Mouse (Mus musculus) CD4-positive, CD25-positive, alpha-beta regulatory T cell, adult 4 months (primary cell): Measurements from ENCODE around the gene Scyl1. TPM values are rescaled to one million over a fixed set of nuclear protein-coding genes. Genes with fewer than 3 reads are reported as not detected.

Experiments
- ATAC-seq: one replicate; pipeline ENCODE4 v1.8.0; 2017
- polyA plus RNA-seq, 2 experiments: library from polyadenylated mRNA; unstranded; fragments of 100-300 nt; shearing (Covaris generic); gene quantifications; one replicate each; pipeline ENCODE4 v1.2.1; 2017

The Scyl1 gene
- polyA plus RNA-seq, 2 experiments from 2014 or later, result 15.1 to 19.4 TPM

DNA sequence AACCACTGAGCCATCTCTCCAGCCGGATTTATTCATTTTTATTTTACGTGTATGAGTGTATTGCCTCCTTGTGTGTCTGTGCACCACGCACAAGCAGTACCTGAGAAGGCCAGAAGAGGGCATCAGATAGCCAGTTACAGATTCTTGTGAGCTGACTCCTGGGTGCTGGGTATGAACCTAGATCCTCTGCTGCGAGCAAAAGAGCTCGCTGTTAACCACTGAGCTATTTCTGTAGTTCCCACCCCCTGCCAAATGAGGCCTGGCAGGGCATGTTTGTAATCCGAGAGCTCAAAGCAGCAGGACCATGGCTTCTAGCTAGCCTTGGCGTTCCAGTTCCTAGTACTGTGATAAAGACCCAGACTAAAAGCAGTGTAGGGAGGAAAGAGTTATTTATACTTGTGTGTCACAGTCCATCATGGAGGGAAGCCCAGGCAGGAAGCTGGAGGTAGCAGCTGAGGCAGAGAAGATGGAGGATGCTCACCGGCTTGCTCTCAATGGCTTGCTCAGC is 16.0 kb upstream of the Scyl1 start:
- ATAC-seq, result peak; percentile 79

DNA sequence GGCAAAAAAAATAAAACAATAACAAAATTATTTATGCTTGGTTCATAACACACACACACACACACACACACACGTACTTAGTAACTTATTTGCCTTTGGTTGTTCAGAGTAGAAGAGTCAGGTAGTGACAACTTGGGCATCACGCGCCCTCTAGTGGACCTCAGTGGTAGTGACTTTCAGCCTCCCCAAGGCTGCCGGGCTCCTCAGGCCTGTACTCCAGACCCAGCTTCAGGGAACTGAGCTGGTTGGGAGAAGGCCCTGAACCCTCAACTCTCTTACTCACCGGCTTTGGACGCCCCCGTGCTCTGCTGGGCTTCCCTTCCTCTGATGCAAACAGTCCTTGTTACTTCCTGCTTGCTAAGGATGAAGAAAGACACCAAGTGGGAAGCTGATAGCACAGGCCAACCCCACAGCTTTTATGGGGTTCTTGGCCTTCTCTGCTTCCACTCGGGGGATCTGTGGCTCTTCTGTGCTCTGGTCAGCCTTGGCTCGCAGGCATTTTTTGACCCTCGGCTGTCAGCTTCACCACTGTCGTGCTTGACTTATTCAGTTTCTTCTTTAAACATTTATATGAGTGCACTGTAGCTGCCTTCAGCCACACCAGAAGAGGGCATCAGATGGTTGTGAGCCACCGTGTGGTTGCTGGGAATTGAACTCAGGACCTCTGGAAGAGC is 15.4 kb upstream of the Scyl1 start:
- ATAC-seq, result peak; percentile 86

DNA sequence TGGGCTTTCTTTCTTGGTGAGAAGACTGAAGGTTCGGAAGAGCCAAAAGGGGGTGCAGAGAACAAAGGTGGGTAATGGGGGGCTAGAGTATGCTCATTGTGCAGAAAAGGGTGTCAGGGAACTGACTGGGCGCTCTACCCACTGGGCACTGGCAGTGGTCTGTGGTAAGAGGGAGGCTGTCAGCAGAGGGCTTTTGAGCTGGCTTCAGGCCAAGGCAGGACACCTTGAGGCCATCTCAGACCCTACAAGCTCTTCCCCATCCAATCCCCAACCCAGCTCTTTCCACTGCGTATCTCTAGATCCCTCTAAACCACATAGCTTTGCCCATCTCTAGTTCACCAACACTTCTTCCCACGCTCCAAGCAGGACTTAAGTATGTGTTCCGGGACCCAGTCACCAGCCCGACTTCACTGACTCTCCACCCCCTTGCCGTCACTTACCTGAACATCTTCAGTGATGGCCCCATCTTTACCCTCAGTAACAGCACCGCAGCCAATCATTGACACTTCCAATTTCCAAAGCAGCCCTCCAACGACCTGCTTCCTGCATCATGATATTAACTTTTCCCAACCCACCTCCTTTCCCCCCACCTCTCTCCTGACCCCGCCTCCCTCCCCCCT is 13.8 kb upstream of the Scyl1 start:
- no peak for ATAC-seq

DNA sequence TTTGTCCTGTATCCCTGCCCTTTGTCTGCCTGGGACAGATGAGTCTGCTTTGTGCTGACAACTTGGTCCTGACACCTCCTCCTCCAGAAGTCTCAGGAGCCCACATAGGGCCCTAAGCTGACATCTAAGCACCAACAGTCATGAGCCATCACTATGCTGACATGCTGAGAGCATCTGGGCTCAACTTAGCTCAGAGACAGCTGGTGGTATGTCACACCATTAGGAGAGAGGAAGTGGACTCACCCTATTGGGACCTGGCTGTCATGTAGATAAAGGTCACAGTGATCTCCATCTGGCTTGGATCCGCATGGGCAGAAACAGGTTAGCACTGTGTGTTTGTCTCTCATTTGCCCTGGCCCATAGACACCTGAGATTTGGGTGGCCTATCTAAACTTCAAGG is 10.9 kb upstream of the Scyl1 start:
- no peak for ATAC-seq

DNA sequence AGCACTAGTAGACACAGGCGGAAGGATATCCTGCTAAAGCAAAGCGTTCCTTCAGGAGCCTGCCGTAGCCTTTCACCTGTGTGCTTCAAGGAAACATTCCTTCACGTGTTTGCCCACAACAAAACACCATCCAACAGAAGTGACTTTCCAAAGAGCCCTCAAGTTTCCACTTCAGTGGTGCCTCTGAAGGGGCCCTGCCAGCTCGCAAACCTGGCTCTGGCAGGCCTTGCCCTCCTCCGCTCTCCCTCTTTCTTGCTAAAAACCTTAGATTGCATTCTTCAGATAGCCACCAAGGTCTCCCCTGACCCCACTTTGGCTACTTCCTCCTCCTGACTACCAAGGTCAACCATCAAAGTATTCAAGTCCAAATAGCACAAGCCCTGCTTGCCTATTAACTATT is 10.3 kb upstream of the Scyl1 start:
- ATAC-seq, result no peak

DNA sequence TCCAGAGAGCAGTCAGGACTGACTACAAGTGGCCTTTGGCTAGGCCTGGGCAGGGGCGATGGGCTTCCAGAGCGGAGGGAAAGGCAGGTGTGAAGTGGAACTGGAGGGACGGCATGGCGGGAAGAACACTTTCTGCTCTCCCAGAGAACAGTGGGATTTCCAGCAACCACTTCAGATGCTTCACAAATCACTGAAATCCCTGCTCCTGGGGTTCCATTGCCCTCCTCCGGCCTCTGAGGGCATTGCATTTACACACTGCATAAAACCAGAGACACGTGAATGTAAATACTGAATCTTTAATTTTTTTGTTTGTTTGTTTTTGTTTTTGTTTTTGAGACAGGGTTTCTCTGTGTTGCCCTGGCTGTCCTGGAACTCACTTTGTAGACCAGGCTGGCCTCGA is 9.0 kb upstream of the Scyl1 start:
- ATAC-seq, result no peak

DNA sequence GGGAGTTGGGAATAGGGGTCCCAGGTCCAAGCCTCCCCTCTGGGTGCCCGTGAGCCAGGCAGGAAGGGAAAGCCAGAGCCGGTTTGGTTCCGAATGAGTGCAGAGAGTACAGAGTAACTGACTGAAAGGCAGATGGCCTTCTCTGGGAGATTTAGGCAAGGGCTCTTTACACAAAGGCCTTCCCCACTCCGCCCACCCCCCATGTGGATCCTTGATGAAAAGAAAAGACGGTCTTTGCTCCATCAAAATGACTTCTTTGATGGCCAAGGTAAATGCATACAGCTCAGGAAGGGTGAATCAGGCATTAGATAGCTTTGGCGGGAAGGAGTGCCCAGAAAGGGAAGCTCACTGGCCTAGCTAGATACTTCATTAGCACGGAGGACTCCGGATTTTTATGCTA is 7.1 kb upstream of the Scyl1 start:
- no peak for ATAC-seq

DNA sequence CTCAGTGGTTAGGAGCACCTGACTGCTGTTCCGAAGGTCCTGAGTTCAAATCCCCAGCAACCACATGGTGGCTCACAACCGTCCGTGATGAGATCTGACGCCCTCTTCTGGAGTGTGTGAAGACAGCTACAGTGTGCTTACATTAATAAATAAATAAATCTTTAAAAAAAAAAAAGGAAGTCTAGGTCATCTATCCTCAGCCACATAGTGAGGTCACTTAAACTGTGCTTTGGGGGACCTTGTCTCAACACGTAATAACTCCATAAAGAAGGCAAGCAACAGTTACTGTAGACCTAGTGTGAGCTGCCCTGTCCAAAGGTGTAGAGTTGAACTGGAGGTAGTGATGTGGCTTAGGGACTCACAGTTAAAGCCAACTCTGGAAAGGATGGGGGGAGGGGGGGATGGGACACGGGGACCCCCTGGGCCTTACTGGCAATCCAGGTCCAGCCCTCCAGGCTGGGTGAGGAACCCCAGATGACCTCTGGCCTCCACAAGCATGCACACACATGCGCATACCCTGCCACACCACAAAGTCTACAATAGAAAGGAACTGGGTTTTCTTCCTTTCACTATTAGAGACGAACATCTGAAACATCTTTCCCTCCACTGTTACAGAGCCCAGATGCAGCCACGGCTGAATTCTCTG is 6.3 kb upstream of the Scyl1 start:
- ATAC-seq, result no peak

DNA sequence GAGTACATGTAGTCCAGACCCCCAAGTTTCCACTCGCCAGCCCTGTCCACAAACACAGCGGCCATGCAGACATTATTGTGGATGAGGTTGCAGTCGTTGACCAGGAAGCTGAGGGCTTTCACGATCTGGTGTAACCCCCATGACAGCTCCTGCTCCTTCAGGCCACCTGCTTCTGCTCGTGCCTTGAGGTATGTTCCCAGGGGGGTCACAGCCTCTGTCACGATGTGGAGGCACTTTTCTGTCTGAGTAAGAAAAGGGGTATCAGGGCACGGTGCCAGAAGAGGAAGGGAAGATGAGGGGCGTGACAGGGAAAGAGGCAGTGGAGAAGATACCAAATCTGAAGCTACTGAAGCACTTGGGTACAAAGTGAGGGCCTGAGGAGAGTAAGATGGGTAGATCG is 908 bp downstream of the Scyl1 start:
- no peak for ATAC-seq

DNA sequence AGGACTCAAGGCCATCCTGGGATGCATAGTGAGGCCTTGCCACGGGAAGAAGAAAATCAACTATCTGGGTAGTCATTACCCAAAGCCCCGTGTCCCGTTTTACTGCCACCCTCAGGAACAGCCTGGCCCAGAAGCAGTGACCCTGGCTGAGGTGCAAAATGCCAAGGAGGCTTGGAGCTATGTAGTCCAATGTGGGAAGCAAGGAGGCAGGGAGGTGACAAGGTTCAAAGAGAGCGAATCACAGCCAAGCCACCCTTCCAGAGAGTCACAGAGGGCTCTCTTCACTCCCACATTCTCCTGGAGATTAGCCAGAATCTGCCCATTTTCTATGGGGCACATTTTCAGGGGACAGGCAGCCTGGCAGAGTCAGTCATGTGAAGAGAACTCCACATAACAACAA is 3.9 kb downstream of the Scyl1 start:
- no peak for ATAC-seq

DNA sequence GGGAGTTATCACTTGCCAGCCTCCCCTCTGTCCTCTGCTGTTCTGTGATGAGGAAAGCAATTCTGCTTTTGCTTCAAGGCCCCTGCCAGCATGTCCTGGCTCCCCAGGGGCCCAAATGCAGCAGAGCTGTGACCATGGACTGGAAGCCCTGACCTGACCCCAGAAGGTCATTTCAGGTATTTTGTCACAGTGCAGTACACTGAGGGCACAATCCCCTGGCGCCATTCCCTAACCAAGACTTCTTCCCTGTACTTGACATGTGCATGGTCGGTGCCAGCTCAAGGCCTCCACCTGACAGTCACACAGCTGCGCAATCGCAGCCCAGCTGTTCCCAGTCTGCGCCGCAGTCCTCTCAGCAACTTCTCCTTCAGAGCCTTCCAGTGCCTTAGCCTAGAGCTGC is 8.1 kb downstream of the Scyl1 start:
- no peak for ATAC-seq

DNA sequence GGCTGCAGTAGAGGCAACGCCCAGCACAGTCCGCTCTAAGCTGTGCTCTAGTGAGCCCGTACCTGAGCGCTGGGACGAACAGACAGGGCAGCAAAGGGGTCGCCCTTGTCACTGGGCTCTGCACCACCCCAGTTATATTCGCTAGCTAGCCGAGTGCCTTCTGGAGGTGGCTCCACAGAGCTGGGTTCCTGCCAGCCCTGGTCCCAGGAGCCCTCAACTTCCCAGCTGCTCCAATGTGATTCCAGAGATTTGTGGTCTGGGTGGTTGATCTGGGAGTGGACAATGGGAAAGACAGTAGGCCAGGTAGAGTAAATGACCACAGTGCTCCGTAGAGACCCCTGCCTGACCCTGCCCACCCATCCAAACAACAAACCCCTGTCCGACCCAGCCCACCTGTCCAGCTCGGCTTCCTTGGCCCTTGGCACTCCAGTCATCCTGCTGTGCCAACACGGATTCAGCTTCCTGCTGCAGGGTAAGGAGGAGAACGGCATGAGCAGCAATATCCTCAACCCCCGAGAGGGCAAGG is 12.3 kb downstream of the Scyl1 start:
- ATAC-seq, result no peak

DNA sequence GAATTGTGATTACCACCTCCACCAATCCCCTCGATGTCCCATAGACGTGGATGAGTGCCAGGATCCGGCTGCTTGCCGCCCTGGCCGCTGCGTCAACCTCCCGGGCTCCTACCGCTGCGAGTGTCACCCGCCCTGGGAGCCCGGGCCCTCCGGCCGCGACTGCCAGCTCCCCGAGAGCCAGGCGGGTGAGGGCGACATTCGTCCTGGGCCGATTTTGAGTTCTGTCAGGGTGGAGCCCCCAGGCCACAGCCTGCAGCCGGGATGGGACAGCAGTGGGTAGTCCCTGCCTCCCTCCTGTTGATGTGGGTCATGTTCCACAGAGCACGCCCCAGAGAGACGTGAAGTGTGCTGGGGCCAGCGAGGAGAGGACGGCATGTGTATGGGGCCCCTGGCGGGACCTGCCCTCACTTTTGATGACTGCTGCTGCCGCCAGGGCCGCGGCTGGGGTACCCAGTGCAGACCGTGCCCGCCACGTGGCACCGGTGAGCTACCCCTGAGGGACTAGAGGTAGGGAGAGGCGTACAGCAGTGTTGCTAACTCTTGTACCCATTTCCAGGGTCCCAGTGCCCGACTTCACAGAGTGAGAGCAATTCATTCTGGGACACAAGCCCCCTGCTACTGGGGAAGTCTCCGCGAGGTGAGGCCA is 14.1 kb downstream of the Scyl1 start:
- no peak for ATAC-seq

DNA sequence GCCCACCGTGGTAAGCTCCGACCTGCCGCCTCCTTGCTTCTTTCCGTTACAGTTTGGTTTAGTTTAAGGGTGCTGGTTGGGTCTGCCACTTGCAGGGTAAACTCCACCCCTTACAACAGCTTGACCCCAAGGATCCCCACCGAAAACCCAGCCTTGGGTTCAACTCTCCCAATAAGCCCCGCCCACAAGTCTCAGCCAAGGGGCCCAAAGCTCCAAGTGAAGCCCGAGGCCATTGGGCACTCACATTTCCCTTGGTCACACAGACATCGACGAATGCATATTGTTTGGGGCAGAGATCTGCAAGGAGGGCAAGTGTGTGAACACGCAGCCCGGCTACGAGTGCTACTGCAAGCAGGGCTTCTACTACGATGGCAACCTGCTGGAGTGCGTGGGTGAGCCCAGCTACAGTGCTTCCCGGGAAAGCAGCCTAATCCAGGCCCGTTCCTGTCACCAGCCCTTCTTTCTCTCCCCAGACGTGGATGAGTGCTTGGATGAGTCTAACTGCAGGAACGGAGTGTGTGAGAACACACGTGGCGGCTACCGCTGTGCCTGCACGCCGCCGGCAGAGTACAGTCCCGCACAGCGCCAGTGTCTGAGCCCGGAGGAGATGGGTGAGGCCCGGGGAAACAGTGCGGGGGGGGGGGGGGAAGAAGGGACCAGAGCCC is 14.8 kb downstream of the Scyl1 start:
- no peak for ATAC-seq

DNA sequence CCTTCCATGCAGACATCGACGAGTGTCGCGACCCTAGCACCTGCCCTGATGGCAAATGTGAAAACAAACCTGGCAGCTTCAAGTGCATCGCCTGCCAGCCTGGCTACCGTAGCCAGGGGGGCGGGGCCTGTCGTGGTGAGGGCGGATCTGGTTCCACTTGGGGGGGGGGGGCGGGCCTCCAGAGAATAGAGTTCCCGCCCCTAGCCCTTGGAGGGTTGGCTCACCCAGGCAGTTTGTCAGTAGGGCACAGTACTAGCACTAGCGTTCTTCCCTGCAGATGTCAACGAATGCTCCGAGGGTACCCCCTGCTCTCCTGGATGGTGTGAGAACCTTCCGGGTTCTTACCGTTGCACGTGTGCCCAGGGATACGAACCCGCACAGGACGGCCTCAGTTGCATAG is 19.5 kb downstream of the Scyl1 start:
- ATAC-seq, result no peak

DNA sequence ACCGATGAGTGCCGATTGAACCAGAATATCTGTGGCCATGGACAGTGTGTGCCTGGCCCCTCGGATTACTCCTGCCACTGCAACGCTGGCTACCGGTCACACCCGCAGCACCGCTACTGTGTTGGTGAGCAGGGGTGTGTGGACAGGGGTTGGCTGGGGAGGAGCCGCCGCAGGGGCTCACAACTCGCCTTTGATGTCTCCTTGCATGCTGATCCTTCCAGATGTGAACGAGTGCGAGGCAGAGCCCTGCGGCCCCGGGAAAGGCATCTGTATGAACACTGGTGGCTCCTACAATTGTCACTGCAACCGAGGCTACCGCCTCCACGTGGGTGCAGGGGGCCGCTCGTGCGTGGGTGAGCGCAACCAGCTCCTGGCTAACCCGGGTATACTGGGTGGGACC is 20.3 kb downstream of the Scyl1 start:
- ATAC-seq, result no peak

DNA sequence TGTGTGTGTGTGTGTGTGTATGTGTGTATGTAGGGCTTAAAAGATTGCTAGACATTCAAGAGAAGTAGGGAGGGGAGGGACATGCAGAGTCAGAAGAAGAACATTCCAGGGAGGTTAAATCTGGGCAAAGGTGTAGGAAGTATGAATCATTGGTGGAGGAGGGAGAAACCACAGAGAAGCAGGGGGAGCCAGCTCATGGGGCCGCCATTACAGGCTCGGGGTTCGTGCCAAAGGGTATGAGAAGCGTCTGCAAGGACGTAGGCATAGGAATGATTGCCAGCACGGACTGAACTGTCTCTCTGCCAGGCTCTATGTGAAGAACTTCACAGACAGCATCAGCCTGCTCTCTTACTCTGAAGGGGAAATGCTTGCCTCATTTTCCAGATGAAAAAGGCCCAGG is 21.7 kb downstream of the Scyl1 start:
- no peak for ATAC-seq

DNA sequence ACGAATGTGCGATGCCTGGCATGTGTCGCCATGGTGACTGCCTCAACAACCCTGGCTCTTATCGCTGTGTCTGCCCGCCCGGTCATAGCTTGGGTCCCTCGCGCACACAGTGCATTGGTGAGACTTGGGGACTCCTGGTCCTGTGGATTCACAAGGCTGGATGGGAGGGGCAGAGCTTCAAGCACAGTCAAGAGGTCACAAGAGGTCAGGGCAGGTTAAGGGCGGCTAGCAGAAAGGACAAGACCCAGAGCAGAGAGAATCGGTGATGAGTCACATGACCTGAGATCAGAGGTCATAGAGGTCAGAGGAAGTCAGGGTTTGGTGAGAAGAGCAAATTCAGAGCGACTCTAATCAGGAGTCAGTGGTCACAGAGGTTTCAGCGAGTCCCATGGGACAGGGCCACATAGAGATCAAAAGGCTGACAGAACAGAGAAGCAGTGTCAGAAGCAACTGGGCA is 24.3 kb downstream of the Scyl1 start:
- ATAC-seq, result no peak

DNA sequence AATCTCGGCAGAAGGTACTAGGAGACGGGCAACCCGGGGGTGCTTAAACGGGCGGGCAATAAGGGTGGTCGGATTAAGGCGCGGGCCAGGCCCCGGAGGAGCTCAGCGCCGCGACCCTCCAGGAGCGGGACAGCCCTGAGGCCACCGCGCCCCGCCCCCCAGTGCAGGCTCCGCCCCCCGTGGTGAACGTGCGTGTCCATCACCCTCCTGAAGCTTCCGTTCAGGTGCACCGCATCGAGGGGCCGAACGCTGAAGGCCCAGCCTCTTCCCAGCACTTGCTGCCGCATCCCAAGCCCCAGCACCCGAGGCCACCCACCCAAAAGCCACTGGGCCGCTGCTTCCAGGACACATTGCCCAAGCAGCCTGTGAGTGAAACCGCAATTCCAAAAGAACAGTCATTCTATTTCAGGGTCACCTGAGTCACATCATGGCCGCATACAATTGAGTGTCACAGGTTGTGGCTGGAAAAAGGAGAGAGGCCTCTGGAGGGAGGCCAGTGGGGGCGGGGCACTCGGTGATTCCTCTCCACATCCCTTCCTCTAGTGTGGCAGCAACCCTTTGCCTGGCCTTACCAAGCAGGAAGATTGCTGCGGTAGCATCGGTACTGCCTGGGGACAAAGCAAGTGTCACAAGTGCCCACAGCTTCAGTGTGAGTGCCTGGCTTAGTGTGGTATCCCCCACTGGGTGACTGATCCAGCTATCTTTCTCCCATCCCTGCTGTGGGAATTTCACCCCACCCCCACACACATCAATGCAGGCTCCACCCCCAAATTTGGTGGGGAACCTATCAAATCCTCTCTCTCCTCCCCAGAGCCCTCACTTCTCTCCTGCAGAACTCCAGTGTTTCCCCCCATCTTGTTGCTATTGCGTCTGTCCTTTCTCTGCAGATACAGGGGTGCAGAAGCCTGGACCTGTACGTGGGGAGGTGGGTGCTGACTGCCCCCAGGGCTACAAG is 25.2 kb downstream of the Scyl1 start:
- ATAC-seq, result no peak

DNA sequence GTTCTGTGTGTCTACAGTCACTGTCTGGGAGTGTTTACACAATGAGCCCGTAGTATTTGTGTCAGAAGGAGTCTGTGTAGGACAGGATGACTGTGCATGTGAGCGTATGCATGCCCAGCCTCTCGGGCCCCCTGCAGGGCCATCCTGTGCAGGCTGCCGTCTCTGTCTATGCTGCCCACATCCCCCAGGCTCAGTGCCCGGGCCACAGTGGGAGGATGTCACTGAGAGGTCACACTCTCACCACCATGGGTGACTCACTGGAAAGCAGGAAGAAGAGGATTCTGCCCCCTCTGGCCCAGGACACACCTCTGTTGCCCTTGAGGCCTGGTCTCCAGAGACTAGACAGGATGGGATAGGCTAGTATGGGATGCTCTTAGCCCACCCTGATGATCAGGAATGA is 27.6 kb downstream of the Scyl1 start:
- no peak for ATAC-seq

DNA sequence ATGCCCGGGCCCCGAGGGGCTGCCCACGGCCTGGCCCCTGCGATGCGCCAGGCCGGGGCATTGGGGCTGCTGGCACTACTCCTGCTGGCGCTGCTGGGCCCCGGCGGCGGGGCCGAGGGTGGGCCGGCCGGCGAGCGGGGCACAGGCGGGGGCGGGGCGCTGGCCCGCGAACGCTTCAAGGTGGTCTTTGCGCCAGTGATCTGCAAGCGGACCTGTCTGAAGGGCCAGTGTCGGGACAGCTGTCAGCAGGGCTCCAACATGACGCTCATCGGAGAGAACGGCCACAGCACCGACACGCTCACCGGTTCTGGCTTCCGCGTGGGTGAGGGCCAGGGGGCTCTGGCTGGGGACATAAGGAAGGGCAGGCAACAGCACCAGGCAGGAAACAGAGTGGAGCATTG is 29.0 kb downstream of the Scyl1 start:
- no peak for ATAC-seq
